Mouse (Mus musculus) heart, adult 11 months (tissue): ENCODE results near the gene Il21r.
A peak's percentile ranks its signal among the peaks of the same experiment; 100 is the strongest.

ENCODE experiments used
- DNase-seq: peaks from one replicate; pipeline ENCODE4 v3.0.0; 2022

Gene Il21r

GRCm38 (mm10) chr7:125601821-125602448, 1.3 kb upstream of the Il21r start:
- DNase-seq = peak; percentile 95

- DNase-seq = peak; percentile 81
Observed at GRCm38 (mm10) chr7:125604362-125605319, 1.4 kb downstream of the Il21r start.

GRCm38 (mm10) chr7:125605725-125606139, 2.5 kb downstream of the Il21r start:
- peak; percentile 83 for DNase-seq

- DNase-seq = peak; percentile 82
Observed at GRCm38 (mm10) chr7:125606265-125607164, 3.3 kb downstream of the Il21r start.

GRCm38 (mm10) chr7:125607384-125608182, 4.4 kb downstream of the Il21r start:
- DNase-seq = peak; percentile 90

GRCm38 (mm10) chr7:125608183-125608688, 5.0 kb downstream of the Il21r start:
- DNase-seq = peak; percentile 3

- peak; percentile 90 for DNase-seq
Observed at GRCm38 (mm10) chr7:125613579-125613978, 10.3 kb downstream of the Il21r start.

GRCm38 (mm10) chr7:125615453-125615852, 12.2 kb downstream of the Il21r start:
- DNase-seq = peak; percentile 61

GRCm38 (mm10) chr7:125618016-125618415, 14.8 kb downstream of the Il21r start:
- peak; percentile 95 for DNase-seq

GRCm38 (mm10) chr7:125620077-125620476, 16.8 kb downstream of the Il21r start:
- no peak for DNase-seq

- DNase-seq = peak; percentile 94
Observed at GRCm38 (mm10) chr7:125622741-125623685, 19.8 kb downstream of the Il21r start.

GRCm38 (mm10) chr7:125625219-125625618, 22.0 kb downstream of the Il21r start:
- peak; percentile 89 for DNase-seq

- no peak for DNase-seq
Observed at GRCm38 (mm10) chr7:125625829-125626228, 22.6 kb downstream of the Il21r start.

- peak; percentile 97 for DNase-seq
Observed at GRCm38 (mm10) chr7:125630317-125630716, 27.1 kb downstream of the Il21r start.

GRCm38 (mm10) chr7:125630989-125631388, 27.8 kb downstream of the Il21r start:
- peak; percentile 85 for DNase-seq

GRCm38 (mm10) chr7:125637220-125638140, 34.3 kb downstream of the Il21r start:
- peak; percentile 90 for DNase-seq

GRCm38 (mm10) chr7:125638376-125638775, 35.1 kb downstream of the Il21r start:
- DNase-seq = no peak

- peak; percentile 94 for DNase-seq
Observed at GRCm38 (mm10) chr7:125638870-125639386, 35.7 kb downstream of the Il21r start.

GRCm38 (mm10) chr7:125643880-125644279, 40.7 kb downstream of the Il21r start:
- DNase-seq = no peak
